Mouse (Mus musculus): ENCODE measurements around the gene Trpc3. TPM values are rescaled to one million over a fixed set of nuclear protein-coding genes. Genes with fewer than 3 reads are reported as not detected.

The Trpc3 gene
- 1.3 and 3.0 TPM in 2 replicates for polyA plus RNA-seq (2021; fragmentation: Nextera tagmentation)
- long read RNA-seq, experiment 1, partial matches to known transcripts = 4 of 4 reads
- long read RNA-seq, experiment 1, other reads (novel, unspliced or antisense) = 0 of 4 reads
- long read RNA-seq, experiment 2, partial matches to known transcripts = 4 of 6 reads
- long read RNA-seq, experiment 2, other reads (novel, unspliced or antisense) = 1 of 6 reads

GRCm38 (mm10) chr3:36689392-36690291 is at the start of gene Trpc3:
Gene Trpc3 (minus strand): TSS chr3:36690167.

GRCm38 (mm10) chr3:36613202-36613907 is 76.6 kb downstream of the Trpc3 start, which contains the start of gene Bbs7:
Gene Bbs7 (minus strand): TSS chr3:36613477.

GRCm38 (mm10) chr3:36571827-36572378 is 118.1 kb downstream of the Trpc3 start, which contains the start of gene Ccna2:
Gene Ccna2 (minus strand): TSS chr3:36572150.

Other genes with a start within 250 kb of the Trpc3 start
- 141 and 155 TPM in 2 replicates for gene Anxa5, start 214.3 kb downstream of the Trpc3 start, polyA plus RNA-seq (2021; fragmentation: Nextera tagmentation)
- 0.33 and 0.41 TPM in 2 replicates for gene 1810062G17Rik, start 214.2 kb downstream of the Trpc3 start, polyA plus RNA-seq (2021; fragmentation: Nextera tagmentation)
- gene Gm11549, start 168.4 kb downstream of the Trpc3 start, polyA plus RNA-seq (2021; fragmentation: Nextera tagmentation) = 5.1 and 5.3 TPM in 2 replicates
- gene Exosc9, start 137.6 kb downstream of the Trpc3 start, polyA plus RNA-seq (2021; fragmentation: Nextera tagmentation) = 40.9 and 41.1 TPM in 2 replicates
- 1.1 TPM in 2 replicates for gene Ccna2, start 118.0 kb downstream of the Trpc3 start, polyA plus RNA-seq (2021; fragmentation: Nextera tagmentation)
- gene Bbs7, start 76.7 kb downstream of the Trpc3 start, polyA plus RNA-seq (2021; fragmentation: Nextera tagmentation) = 6.5 and 7.8 TPM in 2 replicates
- gene 4932438A13Rik, start 172.9 kb upstream of the Trpc3 start, polyA plus RNA-seq (2021; fragmentation: Nextera tagmentation) = 19.4 and 21.8 TPM in 2 replicates